Mouse (Mus musculus): ENCODE data around the gene Emc3. TPM values are rescaled to one million over a fixed set of nuclear protein-coding genes. Genes with fewer than 3 reads are reported as not detected.

Gene Emc3
- total and polyA plus RNA-seq, 3 experiments = 52.7 to 90.9 (median 64.6) TPM

- in situ Hi-C loops (cut with MboI; ENCODE audit: low pct_ligation_motif_present, low pct_unique_long_range_greater_than_20kb, low sequenced_read_pairs) = no loop called here
- Histone ChIP-seq H3K79me2 (replicated peaks; ENCODE audit: control insufficient read depth, extremely low read depth, insufficient read depth, poor library complexity, severe bottlenecking) (no peaks in the 10 kb centered on the region), H3K4me3 (replicated peaks in 1 of 3; ENCODE audit: low read depth in 2 of 3, low read length in 2 of 3, poor library complexity in 1 of 3) (no peak overlapping the region), H3K9me3 (replicated peaks; ENCODE audit: low read length) (no peaks in the 10 kb centered on the region), H3K4me2 (ENCODE audit: insufficient read depth, low read depth, poor library complexity, severe bottlenecking) (no peak overlapping the region), H3K9ac (ENCODE audit: insufficient read depth, low read depth) (no peak overlapping the region), H3K36me3 (replicated peaks in 1 of 2; ENCODE audit: control insufficient read depth in 1 of 2, insufficient read depth in 1 of 2, low read length in 1 of 2) (peaks cover 25 to 80% of the 10 kb centered on the region in 2 experiments), H3K4me1 (ENCODE audit: control insufficient read depth in 1 of 2, insufficient read depth in 2 of 2) (peaks cover 4 to 9% of the 10 kb centered on the region in 2 experiments; a peak in 2 of 4 replicates), H3K27ac (ENCODE audit: insufficient read depth, low read depth) (no peak overlapping the region), H3K27me3 (replicated peaks) (no peaks in the 10 kb centered on the region)
- dilution Hi-C loops (cut with MboI; ENCODE audit: extremely low pct_ligation_motif_present, extremely low pct_unique_long_range_greater_than_20kb, low sequenced_read_pairs) = no loop called here
- DNase-seq (ENCODE audit: extremely low read depth) = no peak
- TF ChIP-seq PAX5 (IDR thresholded peaks at IDR 0.05; ENCODE audit: low read length) (no peak), POLR2AphosphoS2 (IDR thresholded peaks at IDR 0.05; ENCODE audit: low read depth, low read length) (no peak), MAZ (IDR thresholded peaks at IDR 0.05; ENCODE audit: low read depth, low read length) (no peak), ZNF384 (IDR thresholded peaks at IDR 0.05; ENCODE audit: low read depth, low read length) (no peak), CHD1 (IDR thresholded peaks at IDR 0.05; ENCODE audit: low read depth, low read length) (no peak), NELFE (IDR thresholded peaks at IDR 0.05; ENCODE audit: low read depth, low read length) (no peak), ZC3H11A (IDR thresholded peaks at IDR 0.05; ENCODE audit: low read depth, low read length) (no peak), USF2 (conservative IDR thresholded peaks at IDR 0.05; ENCODE audit: low read depth, low read length) (no peak), UBTF (IDR thresholded peaks at IDR 0.05; ENCODE audit: low read depth, low read length) (no peak), ZKSCAN1 (IDR thresholded peaks at IDR 0.05; ENCODE audit: borderline replicate concordance, low read depth, low read length) (no peak), JUND (conservative IDR thresholded peaks at IDR 0.05; ENCODE audit: low read depth, low read length) (no peak), MEF2A (IDR thresholded peaks at IDR 0.05; ENCODE audit: borderline replicate concordance, low read depth, low read length) (no peak), MAX (IDR thresholded peaks at IDR 0.05; ENCODE audit: low read length) (no peak), JUN (IDR thresholded peaks at IDR 0.05; ENCODE audit: insufficient read depth, low read depth, low read length) (no peak), ZMIZ1 (IDR thresholded peaks at IDR 0.05; ENCODE audit: low read depth, low read length) (no peak), MAFK (IDR thresholded peaks at IDR 0.05; ENCODE audit: insufficient replicate concordance, low read length) (no peak), KAT2A (IDR thresholded peaks at IDR 0.05; ENCODE audit: insufficient replicate concordance, low read length) (no peak), USF1 (IDR thresholded peaks at IDR 0.05; ENCODE audit: low read depth, low read length) (no peak), ELF1 (IDR thresholded peaks at IDR 0.05; ENCODE audit: low read depth, low read length) (no peak), E2F4 (IDR thresholded peaks at IDR 0.05; ENCODE audit: insufficient replicate concordance, low read depth, low read length) (no peak)
These were observed 12.5 kb upstream of the Emc3 start for GRCm38 (mm10) chr6:113543906-113544481.

GRCm38 (mm10) chr6:113541610-113542009, 10.2 kb upstream of the Emc3 start:
- Histone ChIP-seq H3K27me3 (replicated peaks) (no peaks in the 10 kb centered on the region), H3K4me1 (ENCODE audit: control insufficient read depth in 1 of 2, insufficient read depth in 2 of 2) (peaks cover 4 to 9% of the 10 kb centered on the region in 2 experiments; a peak in 2 of 4 replicates), H3K4me3 (replicated peaks in 1 of 3; ENCODE audit: low read depth in 2 of 3, low read length in 2 of 3, poor library complexity in 1 of 3) (no peak overlapping the region), H3K79me2 (replicated peaks; ENCODE audit: control insufficient read depth, extremely low read depth, insufficient read depth, poor library complexity, severe bottlenecking) (no peaks in the 10 kb centered on the region), H3K4me2 (ENCODE audit: insufficient read depth, low read depth, poor library complexity, severe bottlenecking) (no peak overlapping the region), H3K9me3 (replicated peaks; ENCODE audit: low read length) (no peaks in the 10 kb centered on the region), H3K36me3 (replicated peaks in 1 of 2; ENCODE audit: control insufficient read depth in 1 of 2, insufficient read depth in 1 of 2, low read length in 1 of 2) (peaks cover 28 to 79% of the 10 kb centered on the region in 2 experiments), H3K27ac (ENCODE audit: insufficient read depth, low read depth) (no peak overlapping the region), H3K9ac (ENCODE audit: insufficient read depth, low read depth) (no peak overlapping the region)
- DNase-seq (ENCODE audit: extremely low read depth) = no peak
- in situ Hi-C loops (cut with MboI; ENCODE audit: low pct_ligation_motif_present, low pct_unique_long_range_greater_than_20kb, low sequenced_read_pairs) (no loop called here), dilution Hi-C loops (cut with MboI; ENCODE audit: extremely low pct_ligation_motif_present, extremely low pct_unique_long_range_greater_than_20kb, low sequenced_read_pairs) (no loop called here)
- TF ChIP-seq CHD2 (IDR thresholded peaks at IDR 0.05; ENCODE audit: low read length) = no peak
- TF ChIP-seq UBTF (IDR thresholded peaks at IDR 0.05; ENCODE audit: low read depth, low read length) = no peak
- TF ChIP-seq NELFE (IDR thresholded peaks at IDR 0.05; ENCODE audit: low read depth, low read length) = no peak
- no peak for TF ChIP-seq POLR2A (IDR thresholded peaks at IDR 0.05; ENCODE audit: low read depth, low read length)
